Mouse (Mus musculus) left cerebral cortex, adult 18-20 months (tissue): ENCODE measurements around the gene Prpf40b. TPM values are rescaled to one million over a fixed set of nuclear protein-coding genes. Genes with fewer than 3 reads are reported as not detected.

Source experiments
- total RNA-seq, 2 experiments: library from RNA; stranded (reverse); gene quantifications; 2 replicates each; pipeline ENCODE4 v1.2.3; 2021

Prpf40b gene
- total RNA-seq, 2 experiments from 2014 or later, result 93.7 to 100 TPM

Other genes starting within 250 kb of the Prpf40b start
- gene Prph, start 239.9 kb upstream of the Prpf40b start, total RNA-seq, result 1 to 10 TPM in 1 of 2 experiments, under 1 TPM in 1; 0.77 to 2.6 TPM
- gene Troap, start 220.5 kb upstream of the Prpf40b start, total RNA-seq, result not detected
- not detected for gene C1ql4, start 207.3 kb upstream of the Prpf40b start, total RNA-seq
- not detected for gene Dnajc22, start 201.9 kb upstream of the Prpf40b start, total RNA-seq
- gene Spats2, start 169.2 kb upstream of the Prpf40b start, total RNA-seq, result 10 to 100 TPM; 32.5 to 33.5 TPM
- 100 to 1,000 TPM; 160 to 178 TPM for gene Kcnh3, start 70.2 kb upstream of the Prpf40b start, total RNA-seq
- gene Mcrs1, start 43.1 kb upstream of the Prpf40b start, total RNA-seq, result 10 to 100 TPM; 82.3 to 83.1 TPM
- 1 to 10 TPM; 1.5 to 1.8 TPM for gene Fam186b, start 801 bp downstream of the Prpf40b start, total RNA-seq
- 1 to 10 TPM; 8.5 to 9.6 TPM for gene Fmnl3, start 75.4 kb downstream of the Prpf40b start, total RNA-seq
- gene Tmbim6, start 97.8 kb downstream of the Prpf40b start, total RNA-seq, result 100 to 1,000 TPM; 331 to 338 TPM
- 10 to 100 TPM; 17.0 to 19.0 TPM for gene Nckap5l, start 162.7 kb downstream of the Prpf40b start, total RNA-seq
- gene Bcdin3d, start 179.6 kb downstream of the Prpf40b start, total RNA-seq, result 1 to 10 TPM; 4.6 to 4.7 TPM
- 100 to 1,000 TPM; 451 to 453 TPM for gene Faim2, start 233.1 kb downstream of the Prpf40b start, total RNA-seq